9 mouse cellular contexts compared by ENCODE assay signal in the genomic region with DNA sequence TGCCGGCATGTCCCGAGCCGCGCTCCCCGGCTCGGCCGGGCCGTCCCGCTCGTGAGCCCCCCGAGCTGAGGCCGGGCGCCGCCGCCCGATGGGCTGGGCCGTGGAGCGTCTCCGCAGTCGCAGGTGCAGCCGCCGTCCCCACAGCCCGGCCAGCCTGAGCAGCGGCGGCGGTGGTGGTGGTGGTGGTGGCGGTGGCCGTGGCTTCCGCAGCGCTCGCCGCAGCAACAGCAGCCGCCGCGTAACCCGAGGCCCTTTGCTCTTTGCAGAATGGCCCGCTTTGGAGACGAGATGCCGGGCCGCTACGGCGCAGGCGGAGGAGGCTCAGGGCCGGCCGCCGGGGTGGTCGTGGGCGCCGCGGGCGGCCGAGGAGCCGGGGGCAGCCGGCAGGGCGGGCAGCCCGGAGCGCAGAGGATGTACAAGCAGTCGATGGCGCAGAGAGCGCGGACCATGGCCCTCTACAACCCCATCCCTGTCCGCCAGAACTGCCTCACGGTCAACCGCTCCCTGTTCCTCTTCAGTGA. TPM values are rescaled to one million over a fixed set of nuclear protein-coding genes. Genes with fewer than 3 reads are reported as not detected.
DNase-seq lines count a peak whose midpoint lies in the region; ATAC-seq and TF ChIP-seq lines count a peak whose summit lies in the region.
"Had no signal": no experiment of that assay in that cellular context is flagged by ENCODE, and none has a peak within 500 bp of the region (broad histone marks: within the 10 kb centered on the region; RNA-seq: fewer than 3 reads in every experiment).

No protein-coding gene starts in this region.

- peak overlapping the region; percentile 70 for H3K4me2 ChIP-seq in liver, embryonic 12.5 days

- peaks cover 34% of the 10 kb centered on the region for H3K27me3 ChIP-seq in Patski
- H3K27me3 ChIP-seq in hindbrain, embryonic 10.5 days (ENCODE audit: insufficient read depth, poor library complexity, severe bottlenecking), result peaks cover 58% of the 10 kb centered on the region
- H3K27me3 ChIP-seq in liver, embryonic 12.5 days (replicated peaks), result peaks cover 93% of the 10 kb centered on the region

- H3K4me1 ChIP-seq in hindbrain, embryonic 10.5 days (replicated peaks), result peaks cover 33% of the 10 kb centered on the region
- 0 out of 2 replicates have a peak, but pooled peaks cover 6% of the 10 kb centered on the region for H3K4me1 ChIP-seq in liver, embryonic 12.5 days

- WGBS in hindbrain, embryonic 10.5 days, result under 1% methylated on average over 63 of the region's 64 CpGs
- under 1% methylated on average over 47 of the region's 64 CpGs for WGBS in liver, embryonic 12.5 days (ENCODE audit: insufficient replicate concordance)

- no peak for TF ChIP-seq CTCF in Patski (IDR thresholded peaks at IDR 0.05)

- CTCF ChIA-PET in Patski (lab: Charles Lee), result no interaction called here

- intact Hi-C loops in gastrocnemius, postnatal 14 days (cut with DNase I; ENCODE audit: low total_unique reads), result no loop called here

- peak overlapping the region; percentile 65 for H3K4me3 ChIP-seq in hindbrain, embryonic 10.5 days
- H3K4me3 ChIP-seq in liver, embryonic 12.5 days, result peak overlapping the region; percentile 48

- DNase-seq in gastrocnemius, postnatal 14 days, result peak; percentile 36
- DNase-seq in gastrocnemius, adult 18-20 months (ENCODE audit: low spot score), result no peak
- DNase-seq in Patski (ENCODE audit: low read depth, low spot score), result no peak
- peak; percentile 76 for DNase-seq in embryo, embryonic 9.5 days (ENCODE audit: extremely low spot score)
- DNase-seq in hindbrain, embryonic 10.5 days (ENCODE audit: low spot score), result peak; percentile 77
- DNase-seq in retina, postnatal 1 day, result peak; percentile 59
- no peak for DNase-seq in spleen, adult 18-20 months

- 0 out of 2 replicates have a peak, but pooled peaks cover 6% of the 10 kb centered on the region for H3K9me3 ChIP-seq in hindbrain, embryonic 10.5 days
- H3K9me3 ChIP-seq in liver, embryonic 12.5 days (replicated peaks), result peaks cover 6% of the 10 kb centered on the region

- in situ Hi-C loops in Patski (cut with MboI; ENCODE audit: low pct_unique_long_range_greater_than_20kb), result no loop called here

- H3K36me3 ChIP-seq in hindbrain, embryonic 10.5 days, result peaks cover 14% of the 10 kb centered on the region; the same call in 1 of the 2 replicates
- no peaks in the 10 kb centered on the region for H3K36me3 ChIP-seq in liver, embryonic 12.5 days
- H3K36me3 ChIP-seq: G1E had no signal

- POLR2A ChIA-PET in Patski (lab: Charles Lee), result interaction anchor here (0.8 kb wide), 1 partner anchor 9 kb away, joined by 3 read pairs; no protein-coding TSS in a partner anchor

- H3K9ac ChIP-seq in liver, embryonic 12.5 days, result no peak overlapping the region

- H3K27ac ChIP-seq in hindbrain, embryonic 10.5 days, result peak overlapping the region; percentile 90
- no peak overlapping the region for H3K27ac ChIP-seq in liver, embryonic 12.5 days

- peak; percentile 15 for ATAC-seq in Patski
- ATAC-seq in liver, embryonic 12.5 days, result no peak

RNA-seq across cellular contexts. Expression of gene Cacna1a, which starts 27.2 kb away (rescaled TPM):
- 1 to 10 TPM; 3.1 to 9.2 TPM for total RNA-seq in gastrocnemius, postnatal 14 days (2021)
- total RNA-seq in gastrocnemius, adult 18-20 months (2021), result 1 to 10 TPM; 3.2 to 3.3 TPM
- 1.3 TPM for polyA plus RNA-seq in Patski (2021)
- 7.3 TPM in 2 replicates for polyA plus RNA-seq in hindbrain, embryonic 10.5 days (2016; fragmentation: Nextera tagmentation; extraction: Ambion mirVana)
- 0.60 and 1.8 TPM in 2 replicates for polyA plus RNA-seq in liver, embryonic 12.5 days (2016; fragmentation: Nextera tagmentation; extraction: Ambion mirVana)

Comparison
In these comparisons a context has a peak if more than half of its experiments do, and no peak if none do; other contexts are left out.
1. DNase-seq: peak in gastrocnemius, postnatal 14 days (single experiment), embryo, embryonic 9.5 days (single experiment), hindbrain, embryonic 10.5 days (single experiment) and retina, postnatal 1 day (single experiment); none in gastrocnemius, adult 18-20 months (single experiment), Patski (single experiment) and spleen, adult 18-20 months (0 of 2).